Mouse (Mus musculus): ENCODE results near the gene Stra8. TPM values are rescaled to one million over a fixed set of nuclear protein-coding genes. Genes with fewer than 3 reads are reported as not detected.

The Stra8 gene
- polyA plus RNA-seq, 1 experiment, result 9.4 TPM

DNA sequence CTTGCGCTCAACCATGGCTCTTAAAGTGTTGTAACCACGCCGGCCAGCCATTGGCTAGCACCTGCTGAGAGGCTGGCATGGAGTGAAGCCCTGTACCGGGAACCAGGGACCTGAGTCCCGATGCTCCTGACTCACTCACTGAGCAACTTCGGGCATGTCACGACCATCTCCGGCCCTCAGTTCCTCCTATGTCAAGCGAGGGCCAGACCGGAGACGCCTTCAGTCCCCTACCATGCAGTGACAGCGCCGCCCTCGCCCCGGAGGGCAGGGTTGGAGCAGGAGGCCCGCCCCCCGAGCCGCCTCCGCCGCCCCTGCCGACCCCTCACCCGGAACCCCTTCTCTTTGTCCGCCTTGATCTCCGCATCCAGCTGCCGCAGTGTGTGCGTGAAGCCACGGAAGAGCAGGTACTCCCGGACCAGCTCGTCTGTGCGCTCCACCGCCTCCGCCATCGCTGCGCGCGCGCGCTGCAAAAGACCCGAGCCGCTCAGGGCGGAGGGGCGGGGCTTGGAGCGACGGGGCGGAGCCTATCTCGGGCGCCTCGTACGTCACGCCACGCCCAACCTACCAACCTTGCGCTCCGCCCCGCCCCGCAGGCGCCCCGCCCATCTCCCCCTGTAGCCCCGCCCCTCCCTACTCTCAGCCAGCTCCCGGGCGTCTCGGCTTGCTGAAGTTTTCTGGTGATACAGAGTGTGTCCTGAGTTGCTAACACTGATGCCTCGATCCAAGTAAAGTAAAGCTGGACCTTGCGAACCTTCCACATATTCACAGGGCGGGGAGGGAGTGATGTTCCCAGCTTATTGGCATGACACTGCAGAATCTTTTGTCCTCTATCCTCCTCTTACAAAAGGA lies 9.4 kb upstream of the Stra8 start, which contains the start of gene Wdr91:
Gene Wdr91 (minus strand): TSS at position 506 of the 849 bp plus-strand sequence.
- Histone ChIP-seq H3K27me3 (ENCODE audit: control insufficient read depth, insufficient read depth, low read length) (no peaks in the 10 kb centered on the region), H3K27ac (ENCODE audit: control insufficient read depth, insufficient read depth, low read depth, low read length) (no peak within 1 kb of the TSS), H3K36me3 (ENCODE audit: control insufficient read depth, insufficient read depth, low read length) (no peaks in the 10 kb centered on the region), H3K4me1 (ENCODE audit: control insufficient read depth, insufficient read depth, low read length) (no peaks in the 10 kb centered on the region; the same call in 1 of the 2 replicates), H3K4me3 (ENCODE audit: control insufficient read depth, low read depth, low read length) (peak within 1 kb of the TSS; percentile 93)
- TF ChIP-seq POLR2A (IDR thresholded peaks at IDR 0.05; ENCODE audit: control insufficient read depth, low read depth, low read length) (peak; percentile 66), CTCF (IDR thresholded peaks at IDR 0.05; ENCODE audit: control insufficient read depth, insufficient read depth, insufficient replicate concordance, low read depth, low read length) (no peak)

DNA sequence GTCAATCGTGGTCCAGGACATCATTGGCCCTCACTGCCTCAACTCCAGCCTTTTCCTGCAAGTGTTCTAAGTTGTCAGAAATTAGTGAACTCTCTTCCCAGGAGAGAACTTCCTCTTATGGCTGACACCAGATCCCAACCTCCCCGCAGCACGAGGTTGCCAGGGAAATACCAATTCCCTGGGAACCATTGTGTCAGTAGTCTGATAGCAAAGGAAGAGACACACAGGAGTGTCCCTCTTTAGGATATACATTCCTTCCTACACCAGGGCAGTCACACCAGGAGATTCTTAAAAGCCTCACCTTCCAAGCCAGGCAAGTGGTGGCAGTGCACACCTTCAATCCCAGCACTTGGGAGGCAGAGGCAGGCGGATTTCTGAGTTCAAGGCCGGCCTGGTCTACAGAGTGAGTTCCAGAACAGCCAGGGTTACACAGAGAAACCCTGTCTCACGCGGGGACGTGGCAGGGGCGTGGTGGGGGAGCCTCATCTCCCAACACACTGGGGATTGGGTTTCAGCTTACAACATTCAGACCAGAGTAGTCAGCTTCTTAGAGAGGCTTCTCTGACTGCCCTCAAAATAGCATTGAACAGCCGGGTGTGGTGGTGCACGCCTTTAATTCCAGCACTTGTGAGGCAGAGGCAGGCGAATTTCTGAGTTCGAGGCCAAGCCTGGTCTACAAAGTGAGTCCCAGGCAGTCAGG lies 6.5 kb upstream of the Stra8 start:
- TF ChIP-seq CTCF (IDR thresholded peaks at IDR 0.05; ENCODE audit: control insufficient read depth, insufficient read depth, insufficient replicate concordance, low read depth, low read length) (no peak), POLR2A (IDR thresholded peaks at IDR 0.05; ENCODE audit: control insufficient read depth, low read depth, low read length) (no peak)
- Histone ChIP-seq H3K36me3 (ENCODE audit: control insufficient read depth, insufficient read depth, low read length) (no peaks in the 10 kb centered on the region), H3K27me3 (ENCODE audit: control insufficient read depth, insufficient read depth, low read length) (no peaks in the 10 kb centered on the region), H3K4me1 (ENCODE audit: control insufficient read depth, insufficient read depth, low read length) (no peaks in the 10 kb centered on the region; the same call in 1 of the 2 replicates), H3K4me3 (ENCODE audit: control insufficient read depth, low read depth, low read length) (no peak overlapping the region), H3K27ac (ENCODE audit: control insufficient read depth, insufficient read depth, low read depth, low read length) (no peak overlapping the region)

DNA sequence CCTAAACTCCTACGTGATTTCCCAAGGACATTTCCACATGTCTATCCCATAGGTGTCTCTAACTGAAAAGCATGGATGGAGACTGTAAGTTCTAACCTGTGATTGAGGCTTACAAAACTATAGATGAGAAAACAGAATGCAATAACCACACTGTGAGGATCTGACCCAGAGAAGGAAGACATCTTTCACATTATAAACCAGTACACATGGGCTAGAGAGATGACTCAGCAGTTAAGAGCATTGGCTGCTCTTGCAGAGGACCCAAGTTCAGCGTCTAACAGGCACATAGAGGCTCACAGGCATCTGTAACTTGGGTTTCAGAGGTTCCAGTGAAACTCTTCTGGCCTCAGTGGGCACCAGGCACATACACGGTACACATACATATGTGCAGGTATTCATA lies 5.5 kb upstream of the Stra8 start:
- Histone ChIP-seq H3K27ac (ENCODE audit: control insufficient read depth, insufficient read depth, low read depth, low read length) (no peak overlapping the region), H3K27me3 (ENCODE audit: control insufficient read depth, insufficient read depth, low read length) (no peaks in the 10 kb centered on the region), H3K4me1 (ENCODE audit: control insufficient read depth, insufficient read depth, low read length) (peaks cover 2% of the 10 kb centered on the region; the same call in 1 of the 2 replicates), H3K4me3 (ENCODE audit: control insufficient read depth, low read depth, low read length) (no peak overlapping the region), H3K36me3 (ENCODE audit: control insufficient read depth, insufficient read depth, low read length) (no peaks in the 10 kb centered on the region)
- TF ChIP-seq CTCF (IDR thresholded peaks at IDR 0.05; ENCODE audit: control insufficient read depth, insufficient read depth, insufficient replicate concordance, low read depth, low read length) (no peak), POLR2A (IDR thresholded peaks at IDR 0.05; ENCODE audit: control insufficient read depth, low read depth, low read length) (no peak)

DNA sequence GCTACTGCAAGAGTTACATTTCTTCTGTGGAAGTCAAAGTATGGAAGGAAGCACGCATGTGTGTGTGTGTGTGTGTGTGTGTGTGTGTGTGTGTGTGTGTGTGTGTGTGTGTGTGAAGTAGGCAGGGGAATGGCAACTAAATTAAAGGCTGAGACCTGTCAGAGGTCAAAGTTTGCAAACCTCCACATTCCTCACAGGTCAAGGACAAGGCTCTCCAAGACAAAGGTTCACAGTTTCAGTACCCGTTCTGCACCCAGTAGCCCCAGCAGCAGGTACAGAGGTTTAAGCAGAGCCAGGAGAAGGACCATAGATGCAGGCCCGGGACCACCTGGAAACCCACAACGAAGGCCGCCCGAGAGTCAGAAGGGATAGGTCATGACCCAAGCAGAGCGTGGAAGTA lies 817 bp upstream of the Stra8 start:
- Histone ChIP-seq H3K4me1 (ENCODE audit: control insufficient read depth, insufficient read depth, low read length) (peaks cover 4% of the 10 kb centered on the region), H3K36me3 (ENCODE audit: control insufficient read depth, insufficient read depth, low read length) (no peaks in the 10 kb centered on the region), H3K4me3 (ENCODE audit: control insufficient read depth, low read depth, low read length) (no peak overlapping the region), H3K27me3 (ENCODE audit: control insufficient read depth, insufficient read depth, low read length) (peaks cover 2% of the 10 kb centered on the region; the same call in 1 of the 2 replicates), H3K27ac (ENCODE audit: control insufficient read depth, insufficient read depth, low read depth, low read length) (0 out of 2 replicates have a peak overlapping the region, but pooled peaks have one; percentile 16)
- TF ChIP-seq POLR2A (IDR thresholded peaks at IDR 0.05; ENCODE audit: control insufficient read depth, low read depth, low read length) (no peak), CTCF (IDR thresholded peaks at IDR 0.05; ENCODE audit: control insufficient read depth, insufficient read depth, insufficient replicate concordance, low read depth, low read length) (no peak)

DNA sequence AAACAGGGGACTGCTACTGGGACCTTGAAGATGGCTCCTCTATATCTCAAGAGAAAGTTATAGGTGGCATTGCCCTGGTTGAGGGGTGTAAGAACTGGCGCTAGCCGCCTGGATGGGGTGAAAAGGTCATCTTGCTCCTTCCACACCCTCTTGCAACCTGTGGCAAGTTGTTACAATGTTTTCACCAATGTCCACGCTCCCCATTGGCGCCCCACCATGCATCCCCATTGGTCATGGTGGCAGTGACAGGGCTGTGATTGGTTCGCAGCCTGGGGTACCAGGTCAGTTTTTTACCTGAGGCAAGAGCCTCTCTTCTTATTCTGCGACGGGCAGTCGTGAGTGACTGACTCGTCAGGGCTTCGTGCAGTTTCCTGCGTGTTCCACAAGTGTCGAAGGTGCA lies 668 bp downstream of the Stra8 start:
- Histone ChIP-seq H3K36me3 (ENCODE audit: control insufficient read depth, insufficient read depth, low read length) (no peaks in the 10 kb centered on the region), H3K4me3 (ENCODE audit: control insufficient read depth, low read depth, low read length) (peak overlapping the region; percentile 70; the same call in 1 of the 2 replicates)
- TF ChIP-seq POLR2A (IDR thresholded peaks at IDR 0.05; ENCODE audit: control insufficient read depth, low read depth, low read length) (no peak), CTCF (IDR thresholded peaks at IDR 0.05; ENCODE audit: control insufficient read depth, insufficient read depth, insufficient replicate concordance, low read depth, low read length) (no peak)

DNA sequence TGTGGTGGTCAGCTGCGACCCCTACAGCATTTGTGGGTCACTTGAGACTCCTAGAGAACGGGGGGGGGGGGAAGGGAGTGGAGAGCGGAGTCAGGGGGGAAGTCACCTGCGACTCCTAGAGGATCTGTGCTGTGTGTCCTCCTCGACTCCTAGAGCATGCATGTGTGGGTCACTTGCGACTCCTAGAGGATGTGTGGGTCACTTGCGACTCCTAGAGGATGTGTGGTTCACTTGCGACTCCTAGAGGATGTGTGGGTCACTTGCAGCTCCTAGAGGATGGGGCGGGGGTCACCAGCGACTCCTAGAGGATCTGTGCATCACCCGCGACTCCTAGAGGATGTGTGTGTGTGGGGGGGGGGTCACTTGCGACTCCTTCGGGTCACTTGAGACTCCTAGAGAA lies 2.0 kb downstream of the Stra8 start:
- TF ChIP-seq CTCF (IDR thresholded peaks at IDR 0.05; ENCODE audit: control insufficient read depth, insufficient read depth, insufficient replicate concordance, low read depth, low read length), result peak; percentile 69; the same call in 1 of the 2 replicates
- no peak for TF ChIP-seq POLR2A (IDR thresholded peaks at IDR 0.05; ENCODE audit: control insufficient read depth, low read depth, low read length)
- Histone ChIP-seq H3K27ac (ENCODE audit: control insufficient read depth, insufficient read depth, low read depth, low read length) (no peak overlapping the region), H3K36me3 (ENCODE audit: control insufficient read depth, insufficient read depth, low read length) (no peaks in the 10 kb centered on the region), H3K4me3 (ENCODE audit: control insufficient read depth, low read depth, low read length) (peak overlapping the region; percentile 61), H3K27me3 (ENCODE audit: control insufficient read depth, insufficient read depth, low read length) (peaks cover 2% of the 10 kb centered on the region; the same call in 1 of the 2 replicates), H3K4me1 (ENCODE audit: control insufficient read depth, insufficient read depth, low read length) (peaks cover 4% of the 10 kb centered on the region)

More for the DNA sequence above, 668 bp downstream of the Stra8 start:
- peaks cover 2% of the 10 kb centered on the region; the same call in 1 of the 2 replicates for H3K27me3 ChIP-seq (ENCODE audit: control insufficient read depth, insufficient read depth, low read length)
- peaks cover 4% of the 10 kb centered on the region for H3K4me1 ChIP-seq (ENCODE audit: control insufficient read depth, insufficient read depth, low read length)
- peak overlapping the region; percentile 5; the same call in 1 of the 2 replicates for H3K27ac ChIP-seq (ENCODE audit: control insufficient read depth, insufficient read depth, low read depth, low read length)

DNA sequence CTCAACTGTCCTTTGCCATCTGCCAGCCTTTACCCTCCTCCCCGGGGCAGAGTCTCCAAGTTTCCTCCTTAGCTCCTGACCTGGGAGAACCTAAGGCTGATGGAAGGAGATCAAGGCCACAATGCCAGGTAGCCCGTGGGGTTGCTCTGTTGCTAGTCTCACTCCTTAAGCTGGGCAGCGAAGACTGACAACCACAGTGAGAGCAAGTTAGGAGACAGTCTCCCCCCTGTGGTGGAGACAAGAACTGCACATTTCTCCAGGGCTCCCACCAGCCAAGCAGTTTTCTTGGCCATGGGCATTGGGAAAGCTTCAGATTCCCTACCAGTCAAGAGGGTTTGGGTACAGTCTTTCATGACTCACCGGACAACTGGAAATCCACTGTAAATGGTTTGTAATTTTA lies 7.2 kb downstream of the Stra8 start:
- Histone ChIP-seq H3K36me3 (ENCODE audit: control insufficient read depth, insufficient read depth, low read length) (no peaks in the 10 kb centered on the region), H3K27ac (ENCODE audit: control insufficient read depth, insufficient read depth, low read depth, low read length) (no peak overlapping the region), H3K4me3 (ENCODE audit: control insufficient read depth, low read depth, low read length) (no peak overlapping the region), H3K4me1 (ENCODE audit: control insufficient read depth, insufficient read depth, low read length) (peaks cover 2% of the 10 kb centered on the region; the same call in 1 of the 2 replicates), H3K27me3 (ENCODE audit: control insufficient read depth, insufficient read depth, low read length) (peaks cover 2% of the 10 kb centered on the region; the same call in 1 of the 2 replicates)
- TF ChIP-seq CTCF (IDR thresholded peaks at IDR 0.05; ENCODE audit: control insufficient read depth, insufficient read depth, insufficient replicate concordance, low read depth, low read length), result peak; percentile 80; the same call in 1 of the 2 replicates
- TF ChIP-seq POLR2A (IDR thresholded peaks at IDR 0.05; ENCODE audit: control insufficient read depth, low read depth, low read length), result no peak

Data from testis, adult 2 months (tissue).